Mouse (Mus musculus): ENCODE results near the gene Immp2l.

The Immp2l gene

GRCm38 (mm10) chr12:41558956-41559735, 535.3 kb downstream of the Immp2l start:
- no peak for DNase-seq

- peak in 1 of 2 experiments; percentile 2 for DNase-seq
These were observed 541.9 kb downstream of the Immp2l start for GRCm38 (mm10) chr12:41565540-41566432.

GRCm38 (mm10) chr12:41566433-41566794, 542.5 kb downstream of the Immp2l start:
- no peak for DNase-seq

- DNase-seq, result no peak
These were observed 549.9 kb downstream of the Immp2l start for GRCm38 (mm10) chr12:41573754-41574153.

- no peak for DNase-seq
These were observed 551.3 kb downstream of the Immp2l start for GRCm38 (mm10) chr12:41575221-41575620.

GRCm38 (mm10) chr12:41593401-41593800, 569.5 kb downstream of the Immp2l start:
- peak; percentile 9 to 28 for DNase-seq

- DNase-seq, result no peak
These were observed 570.1 kb downstream of the Immp2l start for GRCm38 (mm10) chr12:41594037-41594436.

- no peak for DNase-seq
These were observed 591.4 kb downstream of the Immp2l start for GRCm38 (mm10) chr12:41615271-41615670.

GRCm38 (mm10) chr12:41621341-41621740, 597.5 kb downstream of the Immp2l start:
- DNase-seq, result no peak

GRCm38 (mm10) chr12:41643262-41643661, 619.4 kb downstream of the Immp2l start:
- DNase-seq, result no peak

- no peak for DNase-seq
These were observed 621.1 kb downstream of the Immp2l start for GRCm38 (mm10) chr12:41644802-41645551.

GRCm38 (mm10) chr12:41646956-41647575, 623.2 kb downstream of the Immp2l start:
- peak in 1 of 2 experiments; percentile 4 for DNase-seq

- no peak for DNase-seq
These were observed 623.8 kb downstream of the Immp2l start for GRCm38 (mm10) chr12:41647675-41648074.

GRCm38 (mm10) chr12:41649826-41650541, 626.1 kb downstream of the Immp2l start:
- DNase-seq, result no peak

- no peak for DNase-seq
These were observed 644.4 kb downstream of the Immp2l start for GRCm38 (mm10) chr12:41668280-41668679.

- no peak for DNase-seq
These were observed 645.6 kb downstream of the Immp2l start for GRCm38 (mm10) chr12:41669481-41669880.

- no peak for DNase-seq
These were observed 651.0 kb downstream of the Immp2l start for GRCm38 (mm10) chr12:41674861-41675260.

- DNase-seq, result peak in 1 of 2 experiments; percentile 5
These were observed 656.3 kb downstream of the Immp2l start for GRCm38 (mm10) chr12:41680141-41680540.

- DNase-seq, result no peak
These were observed 658.3 kb downstream of the Immp2l start for GRCm38 (mm10) chr12:41682141-41682540.

- no peak for DNase-seq
These were observed 665.9 kb downstream of the Immp2l start for GRCm38 (mm10) chr12:41689809-41690208.

- peak; percentile 37 to 39 for DNase-seq
These were observed 686.7 kb downstream of the Immp2l start for GRCm38 (mm10) chr12:41710608-41711007.

GRCm38 (mm10) chr12:41716946-41717345, 693.1 kb downstream of the Immp2l start:
- DNase-seq, result no peak
